Mouse (Mus musculus) stomach, embryonic 16.5 days (tissue): Measurements from ENCODE around the gene Fam214b. TPM values are rescaled to one million over a fixed set of nuclear protein-coding genes. Genes with fewer than 3 reads are reported as not detected.

Source experiments
- ATAC-seq: fragments of 200-750 bp; cut with Nextera tagmentation; 2 replicates; pipeline ENCODE4 v1.8.0; 2017; ENCODE audit warnings: moderate number of reproducible peaks, moderate TSS enrichment; ENCODE audit not compliant: insufficient read depth, low FRiP score
- H3K27ac ChIP-seq: fragments of 300-500 bp; sonication (generic); 2 replicates; pipeline ENCODE4 v1.5.1; 2014; ENCODE audit warnings: low read length
- H3K27me3 ChIP-seq: fragments of 300-500 bp; sonication (generic); 2 replicates; pipeline ENCODE4 v1.6.1; 2014; ENCODE audit warnings: low read length, control low read depth, mixed read lengths; ENCODE audit not compliant: control insufficient read depth, insufficient read depth
- H3K36me3 ChIP-seq: fragments of 300-500 bp; sonication (generic); 2 replicates; pipeline ENCODE4 v1.6.1; 2014; ENCODE audit warnings: low read length; ENCODE audit not compliant: control insufficient read depth, insufficient read depth
- H3K4me1 ChIP-seq: fragments of 300-500 bp; sonication (generic); 2 replicates; pipeline ENCODE4 v1.6.1; 2014; ENCODE audit warnings: low read length, control low read depth, mixed read lengths; ENCODE audit not compliant: control insufficient read depth, insufficient read depth
- H3K4me2 ChIP-seq: fragments of 300-500 bp; sonication (generic); 2 replicates; pipeline ENCODE4 v1.6.1; 2014; ENCODE audit warnings: low read depth, low read length, mixed read lengths
- H3K4me3 ChIP-seq: fragments of 300-500 bp; sonication (generic); replicated peaks from 2 replicates; pipeline ENCODE4 v1.5.1; 2014; ENCODE audit warnings: mild to moderate bottlenecking, low read length
- H3K9ac ChIP-seq: fragments of 300-500 bp; sonication (generic); 2 replicates; pipeline ENCODE4 v1.6.1; 2014; ENCODE audit warnings: low read length
- H3K9me3 ChIP-seq: fragments of 300-500 bp; sonication (generic); replicated peaks from 2 replicates; pipeline ENCODE4 v1.6.1; 2016; ENCODE audit warnings: low read length, control low read depth; ENCODE audit not compliant: control insufficient read depth
- WGBS: fragments of 180-500 bp; shearing (Covaris S2); extraction: QIAGEN DNeasy Blood & Tissue Kit; methylation state at CpG from one replicate; pipeline ENCODE4 v1.1.7; 2014; 5-methylcytosine and 5-hydroxymethylcytosine counted together
- polyA plus RNA-seq: library from polyadenylated mRNA; unstranded; fragments of >200 nt; fragmentation: Nextera tagmentation; extraction: Ambion mirVana; gene quantifications from 2 replicates; pipeline ENCODE4 v1.2.1, GENCODE M21; 2015

Gene Fam214b
- polyA plus RNA-seq, 1 experiment from 2014 or later = 12.9 TPM

GRCm38 (mm10) chr4:43058753-43059654 is 13.0 kb upstream of the Fam214b start, which contains the start of gene Unc13b:
Gene Unc13b (plus strand): TSS chr4:43058953.
- peak within 1 kb of the TSS; percentile 73 for H3K4me2 ChIP-seq
- H3K36me3 ChIP-seq = no peaks in the 10 kb centered on the region
- peak within 1 kb of the TSS; percentile 72 for H3K9ac ChIP-seq
- no peaks in the 10 kb centered on the region for H3K4me1 ChIP-seq
- H3K4me3 ChIP-seq = peak within 1 kb of the TSS; percentile 66
- WGBS = under 1% methylated on average over 88 of the region's 90 CpGs
- peak; percentile 98 for ATAC-seq
- H3K9me3 ChIP-seq = no peaks in the 10 kb centered on the region
- H3K27ac ChIP-seq = peak within 1 kb of the TSS; percentile 85
- no peaks in the 10 kb centered on the region for H3K27me3 ChIP-seq

- H3K36me3 ChIP-seq = no peaks in the 10 kb centered on the region
- H3K4me3 ChIP-seq = peak overlapping the region; percentile 66
- H3K9me3 ChIP-seq = no peaks in the 10 kb centered on the region
- WGBS = 21% methylated on average over 8 of the region's 8 CpGs
- H3K27ac ChIP-seq = no peak overlapping the region
- H3K9ac ChIP-seq = no peak overlapping the region
- H3K27me3 ChIP-seq = no peaks in the 10 kb centered on the region
- no peaks in the 10 kb centered on the region for H3K4me1 ChIP-seq
- no peak for ATAC-seq
- H3K4me2 ChIP-seq = peak overlapping the region; percentile 73
Observed at GRCm38 (mm10) chr4:43058392-43058752, 12.4 kb upstream of the Fam214b start.

GRCm38 (mm10) chr4:43057654-43058053 is 11.6 kb upstream of the Fam214b start:
- no peak overlapping the region for H3K27ac ChIP-seq
- H3K9ac ChIP-seq = no peak overlapping the region
- ATAC-seq = no peak
- no peaks in the 10 kb centered on the region for H3K9me3 ChIP-seq
- WGBS = 89% methylated on average over 5 of the region's 5 CpGs
- H3K4me3 ChIP-seq = no peak overlapping the region
- H3K36me3 ChIP-seq = no peaks in the 10 kb centered on the region
- H3K27me3 ChIP-seq = no peaks in the 10 kb centered on the region
- H3K4me2 ChIP-seq = no peak overlapping the region
- no peaks in the 10 kb centered on the region for H3K4me1 ChIP-seq

GRCm38 (mm10) chr4:43052627-43053026 is 6.6 kb upstream of the Fam214b start:
- peak; percentile 71; the same call in 1 of the 2 replicates for ATAC-seq
- Histone ChIP-seq H3K4me3 (no peak overlapping the region), H3K9ac (no peak overlapping the region), H3K36me3 (no peaks in the 10 kb centered on the region), H3K4me1 (no peaks in the 10 kb centered on the region), H3K27ac (no peak overlapping the region), H3K27me3 (no peaks in the 10 kb centered on the region), H3K9me3 (no peaks in the 10 kb centered on the region), H3K4me2 (no peak overlapping the region)
- WGBS = 16% methylated on average over 4 of the region's 4 CpGs

GRCm38 (mm10) chr4:43047231-43047630 is 1.2 kb upstream of the Fam214b start:
- Histone ChIP-seq H3K27ac (no peak overlapping the region), H3K4me3 (no peak overlapping the region), H3K36me3 (no peaks in the 10 kb centered on the region), H3K27me3 (no peaks in the 10 kb centered on the region), H3K9ac (no peak overlapping the region), H3K9me3 (no peaks in the 10 kb centered on the region), H3K4me1 (peaks cover 15% of the 10 kb centered on the region), H3K4me2 (no peak overlapping the region)
- ATAC-seq = no peak
- 5% methylated on average over 5 of the region's 5 CpGs for WGBS

GRCm38 (mm10) chr4:43046607-43047006 is 587 bp upstream of the Fam214b start:
- Histone ChIP-seq H3K4me2 (no peak overlapping the region), H3K9me3 (no peaks in the 10 kb centered on the region), H3K4me1 (peaks cover 15% of the 10 kb centered on the region), H3K4me3 (no peak overlapping the region), H3K36me3 (no peaks in the 10 kb centered on the region), H3K9ac (no peak overlapping the region), H3K27ac (no peak overlapping the region), H3K27me3 (no peaks in the 10 kb centered on the region)
- ATAC-seq = no peak
- WGBS = 54% methylated on average over 5 of the region's 5 CpGs

- H3K4me1 ChIP-seq = peaks cover 20% of the 10 kb centered on the region
- H3K9me3 ChIP-seq = no peaks in the 10 kb centered on the region
- WGBS = 3% methylated on average over 13 of the region's 13 CpGs
- H3K27me3 ChIP-seq = no peaks in the 10 kb centered on the region
- H3K4me2 ChIP-seq = peak overlapping the region; percentile 94
- H3K4me3 ChIP-seq = peak overlapping the region; percentile 72
- no peak; the same call in 1 of the 2 replicates for ATAC-seq
- H3K9ac ChIP-seq = peak overlapping the region; percentile 70
- peak overlapping the region; percentile 95 for H3K27ac ChIP-seq
- H3K36me3 ChIP-seq = no peaks in the 10 kb centered on the region
Observed at GRCm38 (mm10) chr4:43045285-43045658, 748 bp downstream of the Fam214b start.

GRCm38 (mm10) chr4:43044673-43045072 is 1.3 kb downstream of the Fam214b start:
- no peak for ATAC-seq
- Histone ChIP-seq H3K9me3 (no peaks in the 10 kb centered on the region), H3K27me3 (no peaks in the 10 kb centered on the region), H3K36me3 (no peaks in the 10 kb centered on the region), H3K4me1 (peaks cover 20% of the 10 kb centered on the region), H3K9ac (peak overlapping the region; percentile 70), H3K4me3 (peak overlapping the region; percentile 72), H3K27ac (peak overlapping the region; percentile 95), H3K4me2 (peak overlapping the region; percentile 94)
- 24% methylated on average over 4 of the region's 4 CpGs for WGBS

GRCm38 (mm10) chr4:43043644-43044357 is 2.2 kb downstream of the Fam214b start:
- Histone ChIP-seq H3K4me1 (peaks cover 28% of the 10 kb centered on the region), H3K36me3 (no peaks in the 10 kb centered on the region), H3K27ac (peak overlapping the region; percentile 95), H3K9me3 (no peaks in the 10 kb centered on the region), H3K4me2 (peak overlapping the region; percentile 94), H3K4me3 (peak overlapping the region; percentile 72), H3K9ac (peak overlapping the region; percentile 70), H3K27me3 (no peaks in the 10 kb centered on the region)
- 18% methylated on average over 7 of the region's 7 CpGs for WGBS
- peak; percentile 16 for ATAC-seq
